Mouse (Mus musculus) lung, postnatal 0 days (tissue): Measurements from ENCODE around the gene Cubn.
A peak's percentile ranks its signal among the peaks of the same experiment; 100 is the strongest.

ENCODE experiments used
- CTCF ChIP-seq: IDR thresholded peaks from 2 replicates; pipeline ENCODE4 v1.5.1; 2016; ENCODE audit warnings: antibody characterized with exemption, mild to moderate bottlenecking
- EP300 ChIP-seq: IDR thresholded peaks from 2 replicates; pipeline ENCODE4 v1.6.1; 2016; ENCODE audit warnings: antibody characterized with exemption, mild to moderate bottlenecking, control low read depth

GRCm38 (mm10) chr2:13396124-13396540 lies 95.5 kb downstream of the Cubn start:
- TF ChIP-seq CTCF, result no peak
- peak; percentile 85 for TF ChIP-seq EP300
